Mouse (Mus musculus) megakaryocyte, embryonic 14.5 days (primary cell): ENCODE measurements around the gene Rhoc. TPM values are rescaled to one million over a fixed set of nuclear protein-coding genes. Genes with fewer than 3 reads are reported as not detected.

ENCODE experiments used
- H3K27me3 ChIP-seq: replicated peaks from 2 replicates; pipeline ENCODE3; 2012; ENCODE audit warnings: inconsistent platforms
- H3K36me3 ChIP-seq: replicated peaks from 2 replicates; pipeline ENCODE3; 2012; ENCODE audit warnings: low read length, inconsistent platforms, mixed read lengths
- H3K4me1 ChIP-seq: 2 replicates; pipeline ENCODE4 v1.6.1; 2012; ENCODE audit warnings: inconsistent platforms
- H3K4me3 ChIP-seq: replicated peaks from 2 replicates; pipeline ENCODE3; 2012; ENCODE audit warnings: moderate library complexity, mild to moderate bottlenecking, inconsistent platforms
- H3K9me3 ChIP-seq: 2 replicates; pipeline ENCODE4 v1.6.1; 2012; ENCODE audit warnings: inconsistent platforms
- FLI1 ChIP-seq: IDR thresholded peaks from 2 replicates; pipeline ENCODE4 v1.6.1; 2012; ENCODE audit warnings: low read length, inconsistent platforms, mixed read lengths
- GATA1 ChIP-seq: IDR thresholded peaks from 3 replicates; pipeline ENCODE4 v1.6.1; 2012; ENCODE audit warnings: mixed read lengths, low read length, inconsistent platforms, borderline replicate concordance
- polyA plus RNA-seq: library from polyadenylated mRNA; stranded (reverse); fragments of >175 nt; gene quantifications from 2 replicates; pipeline ENCODE4 v1.2.3, GENCODE M21; 2012; ENCODE audit warnings: low replicate concordance; ENCODE audit not compliant: insufficient read depth

The Rhoc gene
- polyA plus RNA-seq, 1 experiment, result 103 TPM

GRCm38 (mm10) chr3:104769135-104769534 lies 19.0 kb upstream of the Rhoc start:
- Histone ChIP-seq H3K4me1 (peaks cover 29% of the 10 kb centered on the region), H3K9me3 (no peaks in the 10 kb centered on the region), H3K36me3 (no peaks in the 10 kb centered on the region), H3K4me3 (no peak overlapping the region), H3K27me3 (peaks cover 40% of the 10 kb centered on the region)
- TF ChIP-seq GATA1 (no peak), FLI1 (no peak)

DNA sequence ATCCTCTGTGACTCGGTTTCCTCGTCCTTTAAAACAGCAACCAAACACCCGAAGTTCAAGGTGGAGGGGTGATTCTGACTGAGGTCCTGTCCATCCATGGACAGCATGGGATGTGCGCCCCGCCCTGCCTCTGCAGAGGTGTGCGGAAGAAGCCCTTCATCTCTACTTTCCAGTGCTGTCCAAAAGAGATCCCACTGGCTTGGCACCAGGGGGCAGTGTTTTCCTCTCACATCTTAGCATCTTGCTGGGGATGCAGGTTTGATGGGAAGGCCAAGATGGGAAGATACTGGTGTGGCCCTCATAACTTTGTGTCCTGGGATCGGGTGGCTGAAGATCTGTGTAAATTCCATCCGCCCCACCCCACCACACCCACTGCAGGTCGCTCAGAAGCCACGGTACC lies 18.1 kb upstream of the Rhoc start:
- H3K4me1 ChIP-seq, result peaks cover 29% of the 10 kb centered on the region
- no peaks in the 10 kb centered on the region for H3K9me3 ChIP-seq
- TF ChIP-seq FLI1 (no peak), GATA1 (no peak)
- no peak overlapping the region for H3K4me3 ChIP-seq
- peaks cover 41% of the 10 kb centered on the region for H3K27me3 ChIP-seq
- no peaks in the 10 kb centered on the region for H3K36me3 ChIP-seq

DNA sequence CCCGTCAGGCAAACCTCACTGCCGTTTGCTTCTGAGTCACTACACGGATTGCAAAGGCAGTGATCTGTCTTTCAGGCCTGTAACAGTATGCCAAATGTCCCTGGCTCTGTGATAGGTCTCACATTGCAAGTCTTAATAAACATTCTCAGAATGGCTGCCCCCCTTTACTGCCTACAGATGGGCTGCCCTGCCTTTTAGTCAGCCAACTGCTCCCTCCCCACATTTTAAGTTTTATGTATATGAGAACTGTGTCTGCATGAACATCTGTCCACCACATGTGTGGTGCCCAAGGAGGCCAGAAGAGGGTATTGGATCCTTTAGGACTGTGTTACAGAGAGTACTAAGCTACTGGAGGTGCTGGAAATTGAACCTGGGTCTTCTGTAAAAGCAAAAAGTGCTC lies 17.3 kb upstream of the Rhoc start:
- Histone ChIP-seq H3K36me3 (no peaks in the 10 kb centered on the region), H3K9me3 (no peaks in the 10 kb centered on the region), H3K4me3 (no peak overlapping the region), H3K4me1 (peaks cover 33% of the 10 kb centered on the region), H3K27me3 (peaks cover 45% of the 10 kb centered on the region)
- TF ChIP-seq GATA1, result no peak
- no peak for TF ChIP-seq FLI1

- no peaks in the 10 kb centered on the region for H3K36me3 ChIP-seq
- no peaks in the 10 kb centered on the region for H3K9me3 ChIP-seq
- H3K4me1 ChIP-seq, result peaks cover 36% of the 10 kb centered on the region
- H3K27me3 ChIP-seq, result peaks cover 47% of the 10 kb centered on the region
- no peak overlapping the region for H3K4me3 ChIP-seq
- TF ChIP-seq FLI1, result no peak
- TF ChIP-seq GATA1, result no peak
These were observed 16.7 kb upstream of the Rhoc start for GRCm38 (mm10) chr3:104771460-104771859.

DNA sequence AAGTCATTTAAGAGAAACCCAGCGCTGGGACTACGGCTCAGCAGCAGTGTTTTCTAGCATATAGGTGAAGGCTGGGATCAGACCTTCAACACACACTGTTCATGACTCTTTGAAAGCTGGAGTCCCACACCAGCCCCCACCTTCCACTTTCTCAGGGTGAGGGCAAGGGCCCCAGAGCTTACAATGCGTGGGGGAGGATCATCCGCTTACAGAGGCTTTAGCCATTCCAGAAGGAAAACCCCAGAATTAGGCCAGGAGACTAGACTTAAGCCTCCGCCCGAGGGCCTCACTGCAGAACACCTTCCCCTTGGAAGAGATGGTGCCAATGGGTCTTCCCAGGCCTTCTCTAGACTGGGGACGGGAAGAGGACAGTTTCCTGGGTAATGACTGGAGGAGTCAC lies 14.9 kb upstream of the Rhoc start:
- Histone ChIP-seq H3K4me3 (no peak overlapping the region), H3K27me3 (peaks cover 66% of the 10 kb centered on the region), H3K9me3 (no peaks in the 10 kb centered on the region), H3K4me1 (peaks cover 36% of the 10 kb centered on the region), H3K36me3 (no peaks in the 10 kb centered on the region)
- TF ChIP-seq GATA1 (no peak), FLI1 (no peak)

DNA sequence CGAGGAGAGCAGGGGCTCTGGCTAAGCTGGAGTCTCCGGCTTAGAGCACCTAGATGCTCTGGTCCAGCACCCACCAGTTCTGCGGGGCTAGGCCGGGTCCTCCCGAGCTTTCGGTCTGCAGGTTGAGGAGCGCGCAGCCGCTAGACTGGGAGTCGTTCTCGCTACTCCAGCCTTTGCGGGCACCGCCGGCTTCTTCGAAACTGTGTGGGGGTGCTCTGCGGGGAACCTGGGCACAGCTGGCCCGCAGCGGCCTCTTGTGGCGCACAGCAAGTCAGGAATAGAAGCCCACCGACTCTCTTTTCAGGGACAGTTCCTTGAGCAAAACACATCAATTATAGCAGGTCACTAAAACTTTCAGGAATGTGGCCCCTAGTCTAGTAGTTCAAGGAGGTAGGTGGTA lies 10.8 kb upstream of the Rhoc start:
- Histone ChIP-seq H3K27me3 (peaks cover 88% of the 10 kb centered on the region), H3K4me1 (peaks cover 54% of the 10 kb centered on the region), H3K4me3 (peak overlapping the region; percentile 83), H3K36me3 (no peaks in the 10 kb centered on the region), H3K9me3 (no peaks in the 10 kb centered on the region)
- TF ChIP-seq GATA1 (no peak), FLI1 (no peak)

GRCm38 (mm10) chr3:104779949-104780348 lies 8.2 kb upstream of the Rhoc start:
- no peaks in the 10 kb centered on the region for H3K36me3 ChIP-seq
- peaks cover 85% of the 10 kb centered on the region for H3K27me3 ChIP-seq
- peaks cover 74% of the 10 kb centered on the region for H3K4me1 ChIP-seq
- no peak for TF ChIP-seq GATA1
- TF ChIP-seq FLI1, result no peak
- no peaks in the 10 kb centered on the region for H3K9me3 ChIP-seq
- H3K4me3 ChIP-seq, result no peak overlapping the region

DNA sequence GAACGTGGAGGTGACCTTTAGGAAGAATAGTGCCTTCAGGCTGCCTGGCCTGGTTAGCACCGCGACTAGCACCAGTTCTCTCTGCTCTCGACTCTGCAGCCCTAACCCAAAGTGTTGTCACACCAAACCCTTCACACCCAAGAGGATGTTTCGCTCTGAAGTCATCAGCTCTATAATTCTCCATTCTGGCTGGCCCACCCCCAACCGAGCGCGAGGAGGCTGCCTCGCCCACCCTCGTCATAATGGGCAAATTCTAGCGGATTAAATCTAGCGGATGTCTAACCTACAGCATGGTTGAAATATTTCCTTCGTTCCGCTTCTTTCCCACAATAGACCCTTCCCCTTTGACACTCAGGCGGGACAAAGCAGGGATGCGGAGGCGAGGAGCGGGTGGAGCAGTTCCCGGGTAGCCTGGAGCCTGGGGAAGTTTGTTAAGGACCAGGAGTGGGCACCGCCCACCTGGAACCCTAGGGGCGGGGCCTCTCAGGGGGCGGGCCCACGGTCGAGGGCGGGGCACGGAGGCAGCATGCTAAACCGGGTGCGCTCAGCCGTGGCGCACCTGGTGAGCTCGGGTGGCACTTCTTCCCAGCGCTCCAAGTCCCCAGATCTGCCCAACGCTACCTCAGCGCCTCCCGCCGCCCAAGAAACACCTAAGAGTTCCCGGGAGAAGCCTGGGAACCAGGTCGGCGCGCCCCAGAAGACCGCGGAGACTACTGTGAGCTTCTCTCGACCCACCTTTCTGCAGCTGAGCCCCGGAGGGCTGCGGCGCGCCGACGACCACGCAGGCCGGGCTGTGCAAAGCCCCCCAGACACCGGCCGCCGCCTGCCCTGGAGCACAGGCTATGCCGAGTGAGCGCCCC lies 7.4 kb upstream of the Rhoc start, which contains the start of gene Ppm1j:
Ppm1j (plus strand) TSS at position 496 of the 860 bp plus-strand sequence.
- TF ChIP-seq FLI1, result no peak
- TF ChIP-seq GATA1, result no peak
- peaks cover 84% of the 10 kb centered on the region for H3K27me3 ChIP-seq
- H3K4me3 ChIP-seq, result peak within 1 kb of the TSS; percentile 91
- H3K4me1 ChIP-seq, result peaks cover 75% of the 10 kb centered on the region
- H3K9me3 ChIP-seq, result no peaks in the 10 kb centered on the region
- no peaks in the 10 kb centered on the region for H3K36me3 ChIP-seq

GRCm38 (mm10) chr3:104781471-104781903 lies 6.7 kb upstream of the Rhoc start, which contains the start of gene Fam19a3:
Gene Fam19a3, minus strand, starts transcription at chr3:104781840.
- no peaks in the 10 kb centered on the region for H3K36me3 ChIP-seq
- H3K27me3 ChIP-seq, result peaks cover 78% of the 10 kb centered on the region
- H3K4me1 ChIP-seq, result peaks cover 69% of the 10 kb centered on the region
- TF ChIP-seq GATA1, result no peak
- TF ChIP-seq FLI1, result no peak
- no peaks in the 10 kb centered on the region for H3K9me3 ChIP-seq
- H3K4me3 ChIP-seq, result peak within 1 kb of the TSS; percentile 91

GRCm38 (mm10) chr3:104782061-104782681 lies 6.0 kb upstream of the Rhoc start:
- Histone ChIP-seq H3K27me3 (peaks cover 71% of the 10 kb centered on the region), H3K4me1 (peaks cover 64% of the 10 kb centered on the region), H3K36me3 (no peaks in the 10 kb centered on the region), H3K4me3 (peak overlapping the region; percentile 91), H3K9me3 (no peaks in the 10 kb centered on the region)
- TF ChIP-seq FLI1 (no peak), GATA1 (no peak)
